Mouse (Mus musculus) G1E (cell line): ENCODE data around the gene Tmem50a.

Experiments
- CTCF ChIP-seq: IDR thresholded peaks from 2 replicates; pipeline ENCODE4 v1.5.1; 2012; ENCODE audit warnings: low read depth, low read length, inconsistent platforms, mixed read lengths
- GATA1 ChIP-seq: IDR thresholded peaks from 2 replicates; pipeline ENCODE4 v1.6.1; 2012; ENCODE audit warnings: borderline replicate concordance, low read length, inconsistent platforms, mixed read lengths
- TAL1 ChIP-seq: conservative IDR thresholded peaks from 2 replicates; pipeline ENCODE4 v1.6.1; 2012; ENCODE audit warnings: low read depth, low read length, inconsistent platforms, mixed read lengths

DNA sequence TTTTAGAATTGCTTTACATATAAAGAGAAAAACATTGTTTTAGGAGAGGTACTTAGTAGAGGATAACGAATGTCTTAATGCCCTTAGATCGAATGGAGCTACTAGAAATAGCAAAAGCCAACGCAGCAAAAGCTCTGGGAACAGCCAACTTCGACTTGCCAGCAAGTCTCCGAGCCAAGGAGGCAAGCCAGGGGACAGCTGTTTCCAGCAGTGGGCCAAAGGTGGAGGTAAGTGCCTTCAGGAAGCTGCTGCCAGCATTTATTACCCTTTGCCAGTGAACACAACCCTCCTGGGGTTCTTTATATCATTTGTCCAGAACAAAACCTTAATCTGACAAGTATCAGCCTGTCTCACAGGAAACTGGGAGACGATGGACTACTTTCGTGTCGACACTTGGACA is 10.4 kb upstream of the Tmem50a start:
- TF ChIP-seq CTCF (no peak), TAL1 (no peak), GATA1 (no peak)
